Mouse (Mus musculus) midbrain, embryonic 12.5 days (tissue): ENCODE data around the gene Pla1a. TPM values are rescaled to one million over a fixed set of nuclear protein-coding genes. Genes with fewer than 3 reads are reported as not detected.

Source experiments
- ATAC-seq: fragments of 200-750 bp; cut with Nextera tagmentation; 2 replicates; pipeline ENCODE4 v1.8.0; 2017; ENCODE audit warnings: low read depth, moderate TSS enrichment, moderate library complexity; ENCODE audit not compliant: low FRiP score
- H3K27ac ChIP-seq: fragments of 300-500 bp; sonication (generic); replicated peaks from 2 replicates; pipeline ENCODE4 v1.5.1; 2016; ENCODE audit warnings: mild to moderate bottlenecking
- H3K27me3 ChIP-seq: fragments of 300-500 bp; sonication (generic); 2 replicates; pipeline ENCODE4 v1.6.1; 2016; ENCODE audit warnings: mild to moderate bottlenecking
- H3K36me3 ChIP-seq: fragments of 300-500 bp; sonication (generic); 2 replicates; pipeline ENCODE4 v1.6.1; 2016
- H3K4me1 ChIP-seq: fragments of 300-500 bp; sonication (generic); 2 replicates; pipeline ENCODE4 v1.6.1; 2016
- H3K4me2 ChIP-seq: fragments of 300-500 bp; sonication (generic); replicated peaks from 2 replicates; pipeline ENCODE4 v1.6.1; 2016; ENCODE audit warnings: mild to moderate bottlenecking, moderate library complexity
- H3K4me3 ChIP-seq: fragments of 300-500 bp; sonication (generic); 2 replicates; pipeline ENCODE4 v1.5.1; 2016; ENCODE audit warnings: mild to moderate bottlenecking
- H3K9ac ChIP-seq: fragments of 300-500 bp; sonication (generic); replicated peaks from 2 replicates; pipeline ENCODE4 v1.6.1; 2016; ENCODE audit warnings: mild to moderate bottlenecking, moderate library complexity
- H3K9me3 ChIP-seq: fragments of 300-500 bp; sonication (generic); 2 replicates; pipeline ENCODE4 v1.6.1; 2016; ENCODE audit warnings: mild to moderate bottlenecking
- WGBS: fragments of 180-500 bp; shearing (Covaris S2); methylation state at CpG from one replicate; pipeline ENCODE4 v1.1.7; 2016; 5-methylcytosine and 5-hydroxymethylcytosine counted together
- polyA plus RNA-seq: library from polyadenylated mRNA; unstranded; fragments of >200 nt; fragmentation: Nextera tagmentation; extraction: Ambion mirVana; gene quantifications from 2 replicates; pipeline ENCODE4 v1.2.1, GENCODE M21; 2016

Pla1a gene
- polyA plus RNA-seq, 1 experiment from 2014 or later = 0.18 TPM

DNA sequence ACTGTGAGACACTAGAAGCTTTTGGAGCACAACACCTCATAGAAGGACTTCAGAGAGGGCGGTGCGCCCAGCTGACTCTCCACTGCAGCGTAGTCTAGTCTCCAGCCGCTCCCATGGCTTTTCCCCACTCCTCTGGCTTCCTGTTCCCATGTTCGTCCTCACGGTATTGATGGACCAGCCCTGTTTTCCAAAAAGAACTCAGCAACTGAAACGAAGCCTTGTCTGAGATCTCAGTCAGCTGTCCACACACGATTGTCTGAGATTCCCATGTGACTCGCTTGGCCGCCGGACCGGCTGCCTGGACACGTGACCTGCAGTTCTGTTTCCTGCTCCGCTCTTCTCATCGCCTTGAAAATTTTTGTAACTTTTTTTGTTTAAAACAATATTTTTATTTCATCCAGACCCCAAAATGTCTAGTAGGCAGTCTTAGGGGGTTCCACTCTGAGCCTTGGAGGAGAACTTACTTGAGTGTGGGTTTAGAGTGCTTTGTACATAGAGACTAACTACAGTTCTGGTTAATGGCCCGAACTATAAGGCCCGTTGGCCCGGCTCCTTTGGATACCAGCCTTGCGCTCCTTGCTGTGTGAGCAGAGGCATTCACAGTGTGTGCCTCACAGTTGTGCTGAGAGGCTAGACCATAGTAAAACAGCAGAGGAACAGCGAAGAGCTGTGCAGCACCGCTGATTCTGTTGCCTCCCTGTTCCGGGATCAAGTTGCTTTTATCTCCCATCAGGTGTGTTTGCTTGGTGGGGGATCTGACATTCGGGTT is 40.6 kb downstream of the Pla1a start:
- Histone ChIP-seq H3K4me1 (no peaks in the 10 kb centered on the region), H3K4me2 (no peak overlapping the region), H3K9ac (no peak overlapping the region), H3K27me3 (no peaks in the 10 kb centered on the region), H3K36me3 (no peaks in the 10 kb centered on the region), H3K27ac (no peak overlapping the region), H3K4me3 (no peak overlapping the region), H3K9me3 (no peaks in the 10 kb centered on the region)
- WGBS = 83% methylated on average over 23 of the region's 23 CpGs
- no peak for ATAC-seq

DNA sequence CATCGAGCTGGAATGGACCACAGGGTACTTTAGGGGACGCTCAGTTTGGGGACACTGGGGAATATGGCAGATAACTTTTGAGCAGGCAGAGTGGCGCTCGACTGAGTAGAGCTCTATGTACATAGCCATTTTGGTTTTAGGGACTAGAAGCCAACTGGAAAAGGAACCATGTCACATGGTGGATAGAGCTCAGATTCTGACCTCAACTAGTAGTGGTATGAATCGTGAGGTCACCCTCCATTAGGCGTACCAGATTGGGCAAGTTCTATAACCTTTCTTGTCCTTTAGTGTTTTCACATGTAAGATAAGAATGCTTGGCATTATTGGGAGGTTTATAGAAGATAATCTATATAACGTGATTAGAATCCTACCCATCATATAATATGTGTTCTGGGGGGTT is 42.6 kb downstream of the Pla1a start:
- no peak for ATAC-seq
- no peaks in the 10 kb centered on the region for H3K27me3 ChIP-seq
- H3K4me1 ChIP-seq = no peaks in the 10 kb centered on the region
- H3K4me2 ChIP-seq = no peak overlapping the region
- H3K4me3 ChIP-seq = no peak overlapping the region
- H3K36me3 ChIP-seq = no peaks in the 10 kb centered on the region
- H3K9ac ChIP-seq = no peak overlapping the region
- H3K9me3 ChIP-seq = no peaks in the 10 kb centered on the region
- H3K27ac ChIP-seq = no peak overlapping the region
- WGBS = 85% methylated on average over 7 of the region's 7 CpGs

DNA sequence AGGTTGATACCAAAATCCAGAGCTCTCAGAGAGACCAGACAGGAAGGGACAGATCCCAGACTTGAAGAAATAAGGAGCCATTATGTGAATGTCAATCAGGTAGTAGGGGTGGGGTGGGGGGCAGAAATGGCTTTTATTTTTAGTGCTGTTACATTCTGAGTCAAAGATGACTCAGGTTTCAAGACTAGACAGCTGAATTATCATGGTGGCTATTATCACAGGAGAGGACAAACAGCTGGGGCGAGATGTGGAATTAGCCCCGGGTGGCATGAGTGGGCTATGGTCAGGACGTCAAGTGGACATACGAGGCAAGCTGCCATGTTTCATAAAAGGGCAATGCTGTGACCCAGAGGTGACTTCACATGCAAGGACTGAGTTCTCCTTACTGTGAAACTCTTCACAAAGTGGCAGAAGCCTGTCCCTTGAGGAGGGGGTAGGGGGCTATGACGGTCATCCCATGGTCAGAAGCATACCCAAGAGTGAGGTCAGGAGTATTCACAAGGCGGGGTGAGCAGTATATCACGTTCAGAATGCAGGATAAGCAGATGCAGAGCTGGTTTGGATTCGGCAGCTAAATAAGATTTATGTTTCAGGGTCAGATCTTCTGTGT is 43.6 kb downstream of the Pla1a start:
- Histone ChIP-seq H3K27ac (no peak overlapping the region), H3K9ac (no peak overlapping the region), H3K4me2 (no peak overlapping the region), H3K27me3 (no peaks in the 10 kb centered on the region), H3K4me3 (no peak overlapping the region), H3K4me1 (no peaks in the 10 kb centered on the region), H3K9me3 (no peaks in the 10 kb centered on the region), H3K36me3 (no peaks in the 10 kb centered on the region)
- 85% methylated on average over 8 of the region's 8 CpGs for WGBS
- ATAC-seq = no peak

DNA sequence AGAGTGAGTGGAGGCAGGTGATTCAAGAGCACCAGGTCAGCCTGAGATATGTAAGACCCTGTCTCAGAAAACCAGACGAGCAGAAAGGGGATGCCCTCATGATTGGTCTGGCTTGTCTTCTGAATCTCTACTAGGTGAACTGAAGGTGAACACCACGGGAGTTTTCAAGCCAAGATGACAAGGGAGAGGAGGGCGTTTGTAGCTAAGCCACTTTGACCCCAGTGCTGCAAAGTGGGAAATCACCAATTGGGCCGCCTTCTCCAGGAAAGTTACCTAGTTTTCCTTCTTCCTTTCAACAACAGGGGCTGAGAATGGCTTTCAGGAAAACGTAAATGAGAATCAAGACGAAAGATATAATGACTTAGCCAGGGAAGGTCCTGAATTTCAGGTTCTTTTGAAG is 44.2 kb downstream of the Pla1a start:
- H3K36me3 ChIP-seq = no peaks in the 10 kb centered on the region
- H3K27ac ChIP-seq = no peak overlapping the region
- H3K4me2 ChIP-seq = no peak overlapping the region
- H3K27me3 ChIP-seq = no peaks in the 10 kb centered on the region
- H3K9me3 ChIP-seq = no peaks in the 10 kb centered on the region
- no peaks in the 10 kb centered on the region for H3K4me1 ChIP-seq
- H3K9ac ChIP-seq = no peak overlapping the region
- ATAC-seq = no peak
- H3K4me3 ChIP-seq = no peak overlapping the region
- WGBS = 82% methylated on average over 6 of the region's 6 CpGs

DNA sequence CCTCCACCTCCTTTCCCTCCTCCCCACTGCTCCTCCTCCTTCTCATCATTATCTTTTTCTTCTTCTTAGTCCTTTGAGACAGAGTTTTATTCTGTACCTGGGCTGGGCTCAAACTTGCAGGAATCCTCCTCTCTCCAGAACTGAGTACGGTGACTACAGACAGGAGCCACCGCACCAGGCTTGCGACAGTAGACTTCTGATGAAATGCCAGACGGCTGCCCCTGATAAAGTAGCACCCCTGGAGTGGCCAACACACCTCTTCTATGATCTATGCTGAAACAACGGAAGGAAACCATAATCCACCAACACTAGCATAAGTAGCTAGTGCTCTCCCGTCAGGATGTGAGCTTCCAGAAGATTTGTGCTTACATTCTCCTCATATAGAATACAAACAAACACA is 45.6 kb downstream of the Pla1a start:
- Histone ChIP-seq H3K27me3 (no peaks in the 10 kb centered on the region), H3K27ac (no peak overlapping the region), H3K9ac (no peak overlapping the region), H3K4me1 (no peaks in the 10 kb centered on the region), H3K9me3 (no peaks in the 10 kb centered on the region), H3K4me3 (no peak overlapping the region), H3K36me3 (no peaks in the 10 kb centered on the region), H3K4me2 (no peak overlapping the region)
- 92% methylated on average over 6 of the region's 6 CpGs for WGBS
- no peak for ATAC-seq

DNA sequence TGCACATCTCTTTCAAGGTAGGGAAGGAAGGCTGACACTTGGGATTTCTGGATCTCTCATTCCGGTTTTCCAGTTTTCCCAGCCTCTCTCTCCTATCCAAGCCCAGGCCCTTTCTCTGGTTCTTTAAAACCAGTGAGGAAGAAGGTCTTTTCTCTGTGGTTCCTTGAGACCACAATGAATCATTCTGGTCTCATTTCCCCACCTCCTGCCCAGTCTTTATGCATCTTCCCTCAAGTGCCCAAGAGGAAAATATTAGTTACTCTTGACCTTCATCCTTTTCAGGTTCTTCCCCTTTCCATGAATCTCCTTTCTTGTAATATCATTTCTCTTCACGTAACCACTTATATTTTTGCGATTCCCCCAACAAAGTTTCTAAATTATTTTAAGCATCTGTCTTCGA is 47.2 kb downstream of the Pla1a start:
- ATAC-seq = no peak
- 90% methylated on average over 4 of the region's 4 CpGs for WGBS
- H3K36me3 ChIP-seq = no peaks in the 10 kb centered on the region

DNA sequence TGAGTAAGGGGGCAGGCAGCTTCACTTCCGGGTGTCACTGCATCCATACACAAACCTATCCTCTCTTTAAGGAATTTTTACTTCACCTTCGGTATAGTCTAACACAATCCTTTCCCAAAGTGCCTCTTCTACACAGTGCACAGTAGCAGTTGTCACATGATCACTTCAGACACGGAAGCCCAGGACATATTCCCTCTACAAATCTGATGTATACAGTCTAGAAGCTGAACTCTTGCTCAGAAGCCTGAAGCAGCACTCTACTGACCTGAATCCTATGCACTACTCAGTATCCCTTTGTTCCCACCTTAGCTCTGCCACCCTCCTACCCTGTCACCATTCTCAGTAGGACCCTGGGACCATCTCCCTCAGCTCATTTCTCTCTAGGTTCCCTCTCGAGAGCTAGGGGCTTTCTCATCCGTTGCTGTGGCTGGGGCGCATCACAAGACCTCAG is 47.7 kb downstream of the Pla1a start:
- H3K4me2 ChIP-seq = no peak overlapping the region
- H3K4me1 ChIP-seq = no peaks in the 10 kb centered on the region
- H3K36me3 ChIP-seq = no peaks in the 10 kb centered on the region
- no peak for ATAC-seq
- H3K9ac ChIP-seq = no peak overlapping the region
- no peaks in the 10 kb centered on the region for H3K9me3 ChIP-seq
- no peak overlapping the region for H3K4me3 ChIP-seq
- WGBS = 82% methylated on average over 6 of the region's 6 CpGs
- H3K27me3 ChIP-seq = no peaks in the 10 kb centered on the region
- no peak overlapping the region for H3K27ac ChIP-seq

More for the DNA sequence above, 47.2 kb downstream of the Pla1a start:
- no peaks in the 10 kb centered on the region for H3K4me1 ChIP-seq
- no peaks in the 10 kb centered on the region for H3K27me3 ChIP-seq
- no peak overlapping the region for H3K4me3 ChIP-seq
- H3K4me2 ChIP-seq = no peak overlapping the region
- H3K27ac ChIP-seq = no peak overlapping the region
- H3K9ac ChIP-seq = no peak overlapping the region
- no peaks in the 10 kb centered on the region for H3K9me3 ChIP-seq

DNA sequence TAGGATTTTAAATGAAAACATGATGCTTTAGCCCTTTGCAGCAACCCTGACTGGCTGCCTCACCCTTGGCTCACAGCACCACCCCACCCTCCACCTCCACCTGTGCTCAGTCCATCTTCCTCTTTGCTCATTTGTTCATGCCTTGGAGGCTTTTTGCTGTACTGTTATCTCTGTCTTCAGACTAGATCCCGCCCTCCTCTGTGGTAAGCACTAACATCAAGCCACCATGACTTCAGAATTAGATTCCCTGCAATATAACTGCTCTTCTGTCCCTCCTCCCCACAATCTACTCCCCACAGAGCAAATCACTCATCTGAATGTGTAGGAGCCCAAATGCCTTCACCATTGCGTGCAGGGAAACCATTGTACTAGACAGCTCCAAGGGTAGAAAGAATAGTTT is 49.3 kb downstream of the Pla1a start:
- Histone ChIP-seq H3K9ac (no peak overlapping the region), H3K4me1 (no peaks in the 10 kb centered on the region), H3K27ac (no peak overlapping the region), H3K4me2 (no peak overlapping the region), H3K4me3 (no peak overlapping the region), H3K9me3 (no peaks in the 10 kb centered on the region), H3K36me3 (no peaks in the 10 kb centered on the region), H3K27me3 (no peaks in the 10 kb centered on the region; the same call in 1 of the 2 replicates)
- no peak for ATAC-seq
- 96% methylated on average over 2 of the region's 2 CpGs for WGBS

DNA sequence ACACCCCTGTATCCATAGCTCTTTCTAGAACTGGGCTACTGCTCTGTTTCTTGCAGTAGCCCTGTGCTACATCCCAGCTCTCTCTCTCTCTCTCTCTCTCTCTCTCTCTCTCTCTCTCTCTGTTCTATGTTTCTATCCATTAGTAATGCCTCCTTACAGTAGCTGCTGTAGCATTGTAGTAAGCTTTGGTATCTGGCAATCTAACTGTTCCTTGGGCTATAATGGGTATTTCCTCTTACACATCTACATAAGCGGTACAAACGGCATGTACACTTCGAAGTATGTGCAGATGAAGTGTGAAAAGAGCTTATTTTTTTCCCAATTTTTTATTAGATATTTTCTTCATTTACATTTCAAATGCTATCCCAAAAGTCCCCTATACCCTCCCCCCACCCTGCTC is 53.0 kb downstream of the Pla1a start:
- H3K27ac ChIP-seq = no peak overlapping the region
- no peaks in the 10 kb centered on the region for H3K36me3 ChIP-seq
- no peak for ATAC-seq
- WGBS = 93% methylated on average over 3 of the region's 3 CpGs
- H3K9me3 ChIP-seq = no peaks in the 10 kb centered on the region
- H3K4me1 ChIP-seq = peaks cover 7% of the 10 kb centered on the region; the same call in 1 of the 2 replicates
- no peak overlapping the region for H3K4me2 ChIP-seq
- no peaks in the 10 kb centered on the region; the same call in 1 of the 2 replicates for H3K27me3 ChIP-seq
- no peak overlapping the region for H3K9ac ChIP-seq
- no peak overlapping the region for H3K4me3 ChIP-seq

DNA sequence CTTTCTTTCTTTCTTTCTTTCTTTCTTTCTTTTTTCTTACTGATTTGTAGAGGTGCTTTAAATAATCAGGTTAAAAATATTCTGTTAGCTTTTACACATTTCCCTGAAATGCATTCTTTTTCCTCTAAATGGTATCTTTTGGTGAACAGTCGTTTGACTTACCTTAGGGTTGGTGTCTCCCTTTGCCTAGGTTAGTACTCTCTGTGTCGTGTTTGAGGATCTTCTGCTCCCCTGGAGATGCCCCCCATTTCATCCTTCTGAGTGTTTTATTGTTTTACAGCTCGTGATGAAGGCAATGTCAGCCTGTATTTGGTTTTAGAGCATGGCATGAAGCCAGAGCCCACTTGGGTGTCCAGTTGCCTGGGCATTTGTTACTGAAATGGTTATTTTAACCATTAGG is 53.5 kb downstream of the Pla1a start:
- H3K9ac ChIP-seq = no peak overlapping the region
- H3K27ac ChIP-seq = no peak overlapping the region
- ATAC-seq = no peak
- no peak overlapping the region for H3K4me3 ChIP-seq
- H3K4me1 ChIP-seq = peaks cover 7% of the 10 kb centered on the region; the same call in 1 of the 2 replicates
- 59% methylated on average over 3 of the region's 3 CpGs for WGBS
- H3K27me3 ChIP-seq = no peaks in the 10 kb centered on the region; the same call in 1 of the 2 replicates
- no peaks in the 10 kb centered on the region for H3K9me3 ChIP-seq
- H3K4me2 ChIP-seq = no peak overlapping the region
- no peaks in the 10 kb centered on the region for H3K36me3 ChIP-seq

DNA sequence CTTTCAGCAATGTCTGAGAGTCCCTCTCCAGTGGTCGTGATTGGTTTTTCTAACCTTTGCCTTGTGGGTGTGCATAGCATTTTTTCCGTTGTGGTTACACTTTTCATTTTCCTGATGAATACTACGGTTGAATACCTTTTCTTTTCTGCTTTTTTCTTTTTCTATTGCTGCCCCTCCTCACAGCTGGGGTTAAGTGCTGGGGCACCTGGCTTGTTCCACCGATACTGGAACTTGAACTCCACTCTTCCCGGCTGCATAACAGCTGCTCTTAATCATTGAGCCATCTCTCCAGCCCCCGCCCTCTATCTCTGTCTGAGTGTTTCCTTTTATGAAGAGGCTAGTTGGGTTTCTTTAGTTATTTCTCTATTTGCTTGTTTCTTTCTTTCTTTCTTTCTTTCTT is 53.9 kb downstream of the Pla1a start:
- Histone ChIP-seq H3K9me3 (no peaks in the 10 kb centered on the region), H3K4me3 (no peak overlapping the region), H3K27ac (no peak overlapping the region), H3K36me3 (no peaks in the 10 kb centered on the region), H3K4me2 (no peak overlapping the region), H3K9ac (no peak overlapping the region), H3K27me3 (no peaks in the 10 kb centered on the region; the same call in 1 of the 2 replicates), H3K4me1 (peaks cover 7% of the 10 kb centered on the region; the same call in 1 of the 2 replicates)
- ATAC-seq = no peak
- WGBS = 65% methylated on average over 6 of the region's 6 CpGs

DNA sequence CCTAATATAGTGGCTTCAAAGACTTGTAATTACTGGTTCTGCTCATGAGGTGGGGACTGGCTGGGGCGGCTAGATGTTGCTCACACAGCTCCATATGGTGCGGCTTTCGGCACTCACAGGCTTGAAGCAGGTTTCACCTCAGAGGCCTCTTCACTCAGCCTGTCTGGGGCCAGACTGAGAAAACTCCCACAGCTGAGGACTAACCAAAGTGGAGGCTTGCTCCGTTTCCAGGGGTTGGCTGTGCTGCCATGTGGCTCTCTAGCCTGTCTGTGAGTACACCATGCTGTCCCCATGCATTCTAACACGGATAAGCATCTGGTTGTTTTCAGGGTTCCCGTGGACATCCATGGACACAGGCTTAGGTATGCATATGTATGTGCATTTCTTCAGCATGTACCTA is 54.4 kb downstream of the Pla1a start:
- no peak for ATAC-seq
- no peak overlapping the region for H3K4me3 ChIP-seq
- H3K27ac ChIP-seq = no peak overlapping the region
- no peaks in the 10 kb centered on the region for H3K36me3 ChIP-seq
- H3K9ac ChIP-seq = no peak overlapping the region
- peaks cover 7% of the 10 kb centered on the region; the same call in 1 of the 2 replicates for H3K4me1 ChIP-seq
- no peaks in the 10 kb centered on the region; the same call in 1 of the 2 replicates for H3K27me3 ChIP-seq
- no peaks in the 10 kb centered on the region for H3K9me3 ChIP-seq
- H3K4me2 ChIP-seq = no peak overlapping the region
- 84% methylated on average over 6 of the region's 6 CpGs for WGBS
